Mouse (Mus musculus) erythroblast, embryonic 14.5 days (primary cell): Measurements from ENCODE around the gene Gm28539.
"Not testable (repeated sequence)": the region's sequence is repeated elsewhere in the genome, so short reads cannot be mapped to it uniquely, and the experiment has no call there.

Experiments used
- GATA1 ChIP-seq: IDR thresholded peaks from 2 replicates; pipeline ENCODE4 v1.6.1; 2012; ENCODE audit warnings: low read length, inconsistent platforms, mixed read lengths
- TAL1 ChIP-seq: IDR thresholded peaks from 3 replicates; pipeline ENCODE4 v1.6.1; 2012; ENCODE audit warnings: low read length, inconsistent platforms, mixed read lengths

DNA sequence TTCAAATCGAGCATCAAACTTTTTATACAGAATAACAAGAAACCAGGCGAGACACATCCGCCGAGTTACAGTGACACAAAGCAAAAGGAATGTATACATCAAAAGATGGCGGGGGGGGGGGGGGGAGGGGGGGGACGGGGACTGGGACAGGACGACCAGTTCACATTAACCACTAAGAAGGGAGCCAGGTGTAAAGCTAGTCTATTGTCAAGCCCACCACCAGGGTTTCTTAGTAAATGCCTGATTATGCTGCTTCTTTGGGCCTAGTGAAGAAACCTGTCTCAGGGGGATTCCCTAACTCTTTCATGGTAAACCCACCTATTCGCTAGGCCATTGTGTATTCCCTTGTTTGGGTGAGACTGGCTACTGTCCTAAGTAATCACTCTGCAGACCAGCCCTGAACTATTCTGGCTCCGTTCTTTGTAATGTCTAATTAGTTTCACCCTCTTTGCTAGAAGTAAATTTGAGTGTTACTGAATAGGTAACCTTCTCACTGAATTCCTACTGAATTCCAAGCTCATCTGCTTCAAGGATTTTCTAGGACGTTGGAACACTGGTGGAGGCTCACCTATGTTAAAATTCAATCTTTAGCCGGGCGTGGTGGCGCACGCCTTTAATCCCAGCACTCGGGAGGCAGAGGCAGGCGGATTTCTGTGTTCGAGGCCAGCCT lies 13.3 kb downstream of the Gm28539 start:
- not testable (repeated sequence) for TF ChIP-seq GATA1, TAL1
